Mouse (Mus musculus) heart, postnatal 0 days (tissue): ENCODE results near the gene Rgp1.

ENCODE experiments used
- CTCF ChIP-seq: IDR thresholded peaks from 2 replicates; pipeline ENCODE4 v1.5.1; 2016; ENCODE audit warnings: antibody characterized with exemption, control low read depth, low read depth
- EP300 ChIP-seq: IDR thresholded peaks from 2 replicates; pipeline ENCODE4 v1.6.1; 2016; ENCODE audit warnings: antibody characterized with exemption, low read depth

GRCm38 (mm10) chr4:43555926-43556325, 22.6 kb upstream of the Rgp1 start:
- TF ChIP-seq EP300 (no peak), CTCF (no peak)
